ENCODE assay signal across 9 mouse cellular contexts in the genomic region with DNA sequence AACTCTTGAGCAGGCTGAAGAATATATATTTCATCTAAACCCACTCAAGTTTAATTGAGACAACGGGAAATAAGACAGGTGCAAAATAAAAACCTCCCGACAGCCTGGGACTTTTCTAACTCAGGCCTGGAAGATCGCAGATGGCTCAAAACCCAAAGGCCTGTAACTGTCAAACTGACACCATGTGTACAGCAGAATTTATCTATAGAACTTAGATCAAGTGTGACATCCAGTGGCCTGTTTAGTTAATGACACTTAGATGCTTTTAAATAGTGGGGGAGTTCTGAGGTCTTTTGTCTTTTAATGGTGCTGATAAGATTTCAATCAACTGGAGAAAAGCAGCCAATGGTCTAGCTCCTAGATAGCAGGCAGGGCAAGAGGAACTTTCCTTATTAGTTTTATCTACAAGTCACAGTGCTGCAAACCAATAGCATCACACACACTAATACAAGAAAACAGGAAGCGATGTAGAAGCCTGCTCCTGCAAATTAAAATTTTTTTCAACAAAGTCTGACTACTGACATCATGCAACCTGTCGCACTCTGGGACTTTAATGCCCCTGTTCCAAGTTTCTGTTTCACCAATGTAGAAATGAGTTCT.
A peak's percentile ranks its signal among the peaks of the same experiment; 100 is the strongest.
DNase-seq lines count a peak whose midpoint lies in the region; ATAC-seq and TF ChIP-seq lines count a peak whose summit lies in the region.
"Had no signal": no experiment of that assay in that cellular context is flagged by ENCODE, and none has a peak within 500 bp of the region (broad histone marks: within the 10 kb centered on the region; RNA-seq: fewer than 3 reads in every experiment).

No protein-coding gene starts in this region.

- H3K27me3 ChIP-seq in splenic B cell, adult 2 months (ENCODE audit: control insufficient read depth, insufficient read depth, low read length, poor library complexity, severe bottlenecking), result no peaks in the 10 kb centered on the region
- no peaks in the 10 kb centered on the region for H3K27me3 ChIP-seq in hindbrain, embryonic 12.5 days

- WGBS in hindbrain, embryonic 12.5 days, result 74% methylated on average over 5 of the region's 5 CpGs

- H3K36me3 ChIP-seq in splenic B cell, adult 2 months (ENCODE audit: control insufficient read depth, insufficient read depth, low read length, poor library complexity, severe bottlenecking), result no peaks in the 10 kb centered on the region
- no peaks in the 10 kb centered on the region for H3K36me3 ChIP-seq in hindbrain, embryonic 12.5 days
- H3K36me3 ChIP-seq: limb, embryonic 15.5 days had no signal

- H3K4me2 ChIP-seq in hindbrain, embryonic 12.5 days (replicated peaks), result no peak overlapping the region
- H3K4me2 ChIP-seq: limb, embryonic 15.5 days had no signal

- H3K4me1 ChIP-seq in hindbrain, embryonic 12.5 days, result no peaks in the 10 kb centered on the region
- H3K4me1 ChIP-seq: limb, embryonic 15.5 days had no signal

- ATAC-seq in hindbrain, embryonic 12.5 days (ENCODE audit: low FRiP score), result no peak

- DNase-seq in gastrocnemius, adult 2 months, result no peak
- no peak for DNase-seq in gastrocnemius, postnatal 25 days
- DNase-seq in lung, postnatal 36 days, result peak; percentile 4
- DNase-seq in lung, postnatal 25 days (ENCODE audit: low spot score), result no peak
- peak; percentile 5 for DNase-seq in c-Kit-positive CD71-positive TER-119-negative erythroid progenitor cells, embryonic 14.5 days (ENCODE audit: low read depth)
- peak; percentile 57 for DNase-seq in splenic B cell, adult 2 months (ENCODE audit: low read depth, low spot score)
- DNase-seq in T-cell, adult 2 months (ENCODE audit: low spot score), result no peak

- no peak overlapping the region for H3K4me3 ChIP-seq in gastrocnemius, adult 2 months
- H3K4me3 ChIP-seq in hindbrain, embryonic 12.5 days, result no peak overlapping the region
- H3K4me3 ChIP-seq: limb, embryonic 15.5 days had no signal

- TF ChIP-seq CTCF in gastrocnemius, adult 2 months (IDR thresholded peaks at IDR 0.05), result peak; percentile 38

- H3K27ac ChIP-seq in gastrocnemius, adult 2 months, result no peak overlapping the region
- H3K27ac ChIP-seq in hindbrain, embryonic 12.5 days, result no peak overlapping the region
- H3K27ac ChIP-seq: limb, embryonic 15.5 days had no signal

- no peak overlapping the region for H3K9ac ChIP-seq in hindbrain, embryonic 12.5 days
- H3K9ac ChIP-seq: limb, embryonic 15.5 days had no signal

- intact Hi-C loops in gastrocnemius, adult 2 months (cut with DNase I), result no loop called here

- H3K9me3 ChIP-seq in hindbrain, embryonic 12.5 days (replicated peaks), result no peaks in the 10 kb centered on the region
- H3K9me3 ChIP-seq: limb, embryonic 15.5 days had no signal

Comparison
In these comparisons a context has a peak if more than half of its experiments do, and no peak if none do; other contexts are left out.
1. DNase-seq: peak in lung, postnatal 36 days (single experiment), c-Kit-positive CD71-positive TER-119-negative erythroid progenitor cells, embryonic 14.5 days (single experiment) and splenic B cell, adult 2 months (single experiment); none in gastrocnemius, adult 2 months (single experiment), gastrocnemius, postnatal 25 days (single experiment), lung, postnatal 25 days (single experiment) and T-cell, adult 2 months (single experiment).